Mouse (Mus musculus) embryonic facial prominence, embryonic 14.5 days (tissue): ENCODE data around the gene E2f7. TPM values are rescaled to one million over a fixed set of nuclear protein-coding genes. Genes with fewer than 3 reads are reported as not detected.

Experiments
- ATAC-seq: fragments of 200-750 bp; cut with Nextera tagmentation; 2 replicates; pipeline ENCODE4 v1.8.0; 2017; ENCODE audit warnings: low read depth, moderate number of reproducible peaks, moderate TSS enrichment
- DNase-seq: peaks from one replicate; pipeline ENCODE4 v3.0.0-alpha.2; 2015; ENCODE audit warnings: low spot score
- H3K27ac ChIP-seq: fragments of 300-500 bp; sonication (generic); replicated peaks from 2 replicates; pipeline ENCODE4 v1.5.1; 2014; ENCODE audit warnings: low read depth, mild to moderate bottlenecking, low read length, moderate library complexity
- H3K27me3 ChIP-seq: fragments of 300-500 bp; sonication (generic); replicated peaks from 2 replicates; pipeline ENCODE4 v1.6.1; 2014; ENCODE audit warnings: low read length; ENCODE audit not compliant: control insufficient read depth, insufficient read depth
- H3K36me3 ChIP-seq: fragments of 300-500 bp; sonication (generic); 2 replicates; pipeline ENCODE4 v1.6.1; 2014; ENCODE audit warnings: low read length, mixed read lengths; ENCODE audit not compliant: control insufficient read depth, insufficient read depth
- H3K4me1 ChIP-seq: fragments of 300-500 bp; sonication (generic); 2 replicates; pipeline ENCODE4 v1.6.1; 2014; ENCODE audit warnings: antibody characterized with exemption, low read length; ENCODE audit not compliant: control insufficient read depth, insufficient read depth
- H3K4me2 ChIP-seq: fragments of 300-500 bp; sonication (generic); 2 replicates; pipeline ENCODE4 v1.6.1; 2014; ENCODE audit warnings: low read depth, mild to moderate bottlenecking, low read length, moderate library complexity, mixed read lengths
- H3K4me3 ChIP-seq: fragments of 300-500 bp; sonication (generic); 2 replicates; pipeline ENCODE4 v1.5.1; 2014; ENCODE audit warnings: low read depth, mild to moderate bottlenecking, low read length
- H3K9ac ChIP-seq: fragments of 300-500 bp; sonication (generic); 2 replicates; pipeline ENCODE4 v1.6.1; 2014; ENCODE audit warnings: low read depth, mild to moderate bottlenecking, low read length, moderate library complexity, mixed read lengths
- H3K9me3 ChIP-seq: fragments of 300-500 bp; sonication (generic); 2 replicates; pipeline ENCODE4 v1.6.1; 2016; ENCODE audit warnings: low read length; ENCODE audit not compliant: control insufficient read depth
- WGBS: fragments of 180-500 bp; shearing (Covaris S2); extraction: QIAGEN DNeasy Blood & Tissue Kit; methylation state at CpG from one replicate; pipeline ENCODE4 v1.1.7; 2014; 5-methylcytosine and 5-hydroxymethylcytosine counted together
- polyA plus RNA-seq: library from polyadenylated mRNA; unstranded; fragments of >200 nt; fragmentation: Nextera tagmentation; extraction: Ambion mirVana; gene quantifications from 2 replicates; pipeline ENCODE4 v1.2.1, GENCODE M21; 2014

Gene E2f7
- polyA plus RNA-seq, 1 experiment from 2014 or later, result 23.8 TPM

- Histone ChIP-seq H3K9ac (no peak overlapping the region), H3K4me1 (peaks cover 6% of the 10 kb centered on the region; the same call in 1 of the 2 replicates), H3K27ac (no peak overlapping the region), H3K27me3 (no peaks in the 10 kb centered on the region), H3K4me3 (no peak overlapping the region), H3K36me3 (0 out of 2 replicates have a peak, but pooled peaks cover 10% of the 10 kb centered on the region), H3K4me2 (no peak overlapping the region), H3K9me3 (no peaks in the 10 kb centered on the region)
- no peak for ATAC-seq
- DNase-seq, result no peak
- 79% methylated on average over 6 of the region's 6 CpGs for WGBS
Observed at GRCm38 (mm10) chr10:110743701-110744100, 1.5 kb upstream of the E2f7 start.

DNA sequence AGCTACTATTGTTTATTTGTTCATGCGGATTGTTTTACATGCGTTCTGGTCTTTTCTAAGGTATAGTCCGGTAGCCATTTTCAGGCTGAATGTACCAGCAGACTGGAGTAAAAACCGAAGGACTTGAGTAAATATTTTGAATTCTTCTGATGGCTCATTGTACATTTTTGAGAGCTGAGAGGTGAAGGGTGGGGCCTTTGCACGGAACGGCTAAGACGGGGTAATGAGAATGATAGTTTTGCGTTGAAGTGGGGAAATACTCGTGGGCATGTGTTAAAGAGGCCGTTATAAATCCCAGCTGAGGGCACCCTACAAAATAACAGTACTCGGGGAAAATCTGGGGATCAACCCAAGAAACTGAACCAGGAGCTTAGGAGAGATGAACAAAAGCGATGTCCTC, 1.1 kb upstream of the E2f7 start:
- 50% methylated on average over 12 of the region's 12 CpGs for WGBS
- peaks cover 14% of the 10 kb centered on the region; the same call in 1 of the 2 replicates for H3K36me3 ChIP-seq
- H3K4me1 ChIP-seq, result peaks cover 6% of the 10 kb centered on the region; the same call in 1 of the 2 replicates
- peak overlapping the region; percentile 81; the same call in 1 of the 2 replicates for H3K4me3 ChIP-seq
- H3K27ac ChIP-seq, result no peak overlapping the region
- no peaks in the 10 kb centered on the region for H3K27me3 ChIP-seq
- H3K4me2 ChIP-seq, result peak overlapping the region; percentile 96; the same call in 1 of the 2 replicates
- DNase-seq (no peak), ATAC-seq (no peak)
- no peak overlapping the region for H3K9ac ChIP-seq
- no peaks in the 10 kb centered on the region for H3K9me3 ChIP-seq

DNA sequence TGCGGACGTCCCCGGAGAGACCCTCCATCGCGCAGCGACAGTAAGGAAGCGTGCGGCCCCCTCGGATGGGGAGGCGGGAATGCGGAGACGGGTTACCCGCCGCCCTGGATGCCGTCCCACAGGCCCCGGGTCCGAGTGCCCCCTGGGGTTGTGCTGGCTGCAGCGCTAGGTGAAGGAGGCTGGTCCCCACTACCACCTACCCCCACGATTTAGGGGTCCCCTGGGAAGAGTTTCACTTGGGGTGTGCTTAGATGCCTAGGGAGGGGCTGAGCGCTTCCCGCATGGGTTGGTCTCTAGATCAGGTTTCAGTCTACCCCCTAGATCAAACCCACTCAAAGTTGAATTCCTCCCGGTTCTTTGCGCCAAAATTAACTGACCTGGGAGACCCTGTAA, 397 bp downstream of the E2f7 start:
- WGBS, result 0% methylated on average over 17 of the region's 23 CpGs
- Histone ChIP-seq H3K9me3 (no peaks in the 10 kb centered on the region), H3K27me3 (no peaks in the 10 kb centered on the region), H3K27ac (peak overlapping the region; percentile 63), H3K4me3 (peak overlapping the region; percentile 81), H3K9ac (peak overlapping the region; percentile 84), H3K36me3 (peaks cover 26% of the 10 kb centered on the region), H3K4me2 (peak overlapping the region; percentile 96), H3K4me1 (peaks cover 6% of the 10 kb centered on the region; the same call in 1 of the 2 replicates)
- ATAC-seq (peak; percentile 34; the same call in 1 of the 2 replicates), DNase-seq (peak; percentile 51)

DNA sequence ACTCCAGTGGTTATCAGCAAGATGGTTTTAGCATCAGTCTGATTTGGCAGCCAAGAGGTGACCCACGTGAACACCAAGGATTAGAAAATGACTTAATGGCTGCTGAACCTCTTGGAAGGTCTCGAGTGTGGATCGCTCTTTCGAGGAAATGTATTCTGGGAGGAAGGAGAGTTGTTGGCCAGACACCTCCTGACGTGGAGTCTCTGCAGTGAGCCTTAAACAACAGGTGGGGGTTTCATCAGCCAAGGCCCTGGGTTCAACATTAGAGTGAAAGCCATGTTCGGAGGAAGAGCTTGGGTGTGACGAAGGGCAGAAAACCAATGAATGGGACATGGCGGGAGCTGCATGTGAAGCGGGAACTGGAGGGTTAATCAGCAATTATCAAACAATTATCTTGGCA, 3.8 kb downstream of the E2f7 start:
- no peak overlapping the region for H3K9ac ChIP-seq
- no peak overlapping the region for H3K27ac ChIP-seq
- H3K4me1 ChIP-seq, result peaks cover 6% of the 10 kb centered on the region; the same call in 1 of the 2 replicates
- no peaks in the 10 kb centered on the region for H3K27me3 ChIP-seq
- no peak overlapping the region for H3K4me3 ChIP-seq
- no peak for DNase-seq
- ATAC-seq, result no peak
- WGBS, result 98% methylated on average over 9 of the region's 9 CpGs
- no peak overlapping the region for H3K4me2 ChIP-seq
- peaks cover 47% of the 10 kb centered on the region for H3K36me3 ChIP-seq
- no peaks in the 10 kb centered on the region for H3K9me3 ChIP-seq

GRCm38 (mm10) chr10:110749510-110750305, 4.5 kb downstream of the E2f7 start:
- Histone ChIP-seq H3K9me3 (no peaks in the 10 kb centered on the region), H3K36me3 (peaks cover 53% of the 10 kb centered on the region), H3K4me3 (no peak overlapping the region), H3K4me1 (peaks cover 3% of the 10 kb centered on the region; the same call in 1 of the 2 replicates), H3K9ac (no peak overlapping the region), H3K27me3 (no peaks in the 10 kb centered on the region), H3K4me2 (no peak overlapping the region), H3K27ac (no peak overlapping the region)
- 93% methylated on average over 9 of the region's 9 CpGs for WGBS
- no peak for DNase-seq
- ATAC-seq, result no peak

DNA sequence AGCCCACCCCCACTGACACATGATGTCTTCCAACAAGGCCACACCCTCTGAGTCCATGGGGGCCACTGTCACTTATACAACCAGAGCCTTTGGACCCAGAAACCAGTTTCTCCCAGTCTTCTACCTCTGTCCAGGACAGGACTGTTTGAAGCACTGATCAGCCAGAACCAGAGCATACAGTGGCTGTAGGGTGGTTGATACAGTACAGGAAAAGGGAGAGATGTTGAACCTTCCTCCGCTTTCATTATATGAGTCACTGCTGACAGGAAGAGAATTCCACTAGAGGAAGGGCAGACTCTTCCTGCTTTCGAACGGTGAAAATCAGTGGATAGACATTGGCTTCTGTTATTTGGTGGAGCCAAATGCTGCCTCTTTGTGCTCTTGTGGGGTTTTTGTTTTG, 7.6 kb downstream of the E2f7 start:
- WGBS, result 76% methylated on average over 3 of the region's 3 CpGs
- H3K36me3 ChIP-seq, result peaks cover 76% of the 10 kb centered on the region
- ATAC-seq, result no peak
- no peak overlapping the region for H3K9ac ChIP-seq
- H3K4me2 ChIP-seq, result no peak overlapping the region
- no peak for DNase-seq
- H3K9me3 ChIP-seq, result 0 out of 2 replicates have a peak, but pooled peaks cover 5% of the 10 kb centered on the region
- no peaks in the 10 kb centered on the region for H3K4me1 ChIP-seq
- no peaks in the 10 kb centered on the region for H3K27me3 ChIP-seq
- no peak overlapping the region for H3K4me3 ChIP-seq
- no peak overlapping the region for H3K27ac ChIP-seq

DNA sequence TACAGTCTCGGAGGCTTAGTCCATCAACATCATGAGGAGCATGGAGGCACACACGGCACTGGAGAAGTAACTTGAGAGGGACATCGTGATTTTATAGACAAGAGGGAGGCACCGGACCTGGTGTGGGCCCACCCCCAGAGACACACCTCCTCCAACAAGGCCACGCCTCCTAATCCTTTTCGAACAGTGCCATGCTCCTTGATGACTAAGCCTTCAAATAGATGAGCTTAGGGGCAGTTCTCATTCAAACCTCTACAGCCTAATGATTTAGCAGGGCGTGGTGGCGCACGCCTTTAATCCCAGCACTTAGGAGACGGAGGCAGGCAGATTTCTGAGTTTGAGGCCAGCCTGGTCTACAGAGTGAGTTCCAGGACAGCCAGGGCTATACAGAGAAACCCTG, 10.3 kb downstream of the E2f7 start:
- no peaks in the 10 kb centered on the region for H3K4me1 ChIP-seq
- no peak for ATAC-seq
- DNase-seq, result no peak
- H3K27me3 ChIP-seq, result no peaks in the 10 kb centered on the region
- H3K4me2 ChIP-seq, result no peak overlapping the region
- no peak overlapping the region for H3K9ac ChIP-seq
- 96% methylated on average over 10 of the region's 10 CpGs for WGBS
- no peak overlapping the region for H3K27ac ChIP-seq
- peaks cover 69% of the 10 kb centered on the region for H3K36me3 ChIP-seq
- H3K9me3 ChIP-seq, result 0 out of 2 replicates have a peak, but pooled peaks cover 5% of the 10 kb centered on the region
- H3K4me3 ChIP-seq, result no peak overlapping the region

- 72% methylated on average over 7 of the region's 7 CpGs for WGBS
- Histone ChIP-seq H3K9ac (no peak overlapping the region), H3K9me3 (0 out of 2 replicates have a peak, but pooled peaks cover 5% of the 10 kb centered on the region), H3K36me3 (peaks cover 68% of the 10 kb centered on the region), H3K4me3 (no peak overlapping the region), H3K4me1 (no peaks in the 10 kb centered on the region), H3K27ac (no peak overlapping the region), H3K4me2 (no peak overlapping the region), H3K27me3 (no peaks in the 10 kb centered on the region)
- no peak for ATAC-seq
- no peak for DNase-seq
Observed at GRCm38 (mm10) chr10:110756271-110756793, 11.1 kb downstream of the E2f7 start.
